Mouse (Mus musculus) fibroblast of lung, adult 2 months (primary cell): Measurements from ENCODE around the gene Iqcd.

Experiments
- DNase-seq: peaks from one replicate; pipeline ENCODE4 v3.0.0-alpha.2; 2011; ENCODE audit warnings: low read depth

Iqcd gene

GRCm38 (mm10) chr5:120571056-120571740 is 17.6 kb upstream of the Iqcd start:
- no peak for DNase-seq

GRCm38 (mm10) chr5:120574469-120575063 is 14.2 kb upstream of the Iqcd start:
- DNase-seq: no peak

- no peak for DNase-seq
Observed at GRCm38 (mm10) chr5:120576781-120577301, 12.0 kb upstream of the Iqcd start.

- no peak for DNase-seq
Observed at GRCm38 (mm10) chr5:120577935-120578441, 10.8 kb upstream of the Iqcd start.

- no peak for DNase-seq
Observed at GRCm38 (mm10) chr5:120578504-120579081, 10.2 kb upstream of the Iqcd start.

GRCm38 (mm10) chr5:120579211-120579897 is 9.5 kb upstream of the Iqcd start:
- DNase-seq: no peak

- no peak for DNase-seq
Observed at GRCm38 (mm10) chr5:120579898-120580626, 8.8 kb upstream of the Iqcd start.

- DNase-seq: no peak
Observed at GRCm38 (mm10) chr5:120582002-120582401, 6.8 kb upstream of the Iqcd start.

GRCm38 (mm10) chr5:120583511-120583910 is 5.3 kb upstream of the Iqcd start:
- no peak for DNase-seq

GRCm38 (mm10) chr5:120584968-120585367 is 3.8 kb upstream of the Iqcd start:
- no peak for DNase-seq

GRCm38 (mm10) chr5:120586741-120587615 is 1.8 kb upstream of the Iqcd start:
- no peak for DNase-seq

GRCm38 (mm10) chr5:120587616-120587926 is 1.2 kb upstream of the Iqcd start:
- no peak for DNase-seq

- DNase-seq: no peak
Observed at GRCm38 (mm10) chr5:120587940-120588568, 762 bp upstream of the Iqcd start.

- no peak for DNase-seq
Observed at GRCm38 (mm10) chr5:120590356-120591010, 1.7 kb downstream of the Iqcd start.

- no peak for DNase-seq
Observed at GRCm38 (mm10) chr5:120592141-120592540, 3.3 kb downstream of the Iqcd start.

- no peak for DNase-seq
Observed at GRCm38 (mm10) chr5:120594485-120594884, 5.7 kb downstream of the Iqcd start.

- DNase-seq: no peak
Observed at GRCm38 (mm10) chr5:120599625-120600024, 10.8 kb downstream of the Iqcd start.

- DNase-seq: no peak
Observed at GRCm38 (mm10) chr5:120600946-120601668, 12.3 kb downstream of the Iqcd start.

- no peak for DNase-seq
Observed at GRCm38 (mm10) chr5:120602210-120602609, 13.4 kb downstream of the Iqcd start.
